Mouse (Mus musculus): ENCODE data around the gene Gm28051.

The Gm28051 gene

GRCm38 (mm10) chr12:102757689-102758402 lies at the start of gene Gm28051, which contains the start of the genes Gon7 and Ubr7:
Gm28051 (minus strand) TSS chr12:102757765.
Gon7 (minus strand) TSS chr12:102757803.
Ubr7 (plus strand) TSS chr12:102757967.
- DNase-seq (ENCODE audit: low read depth, low spot score): peak; percentile 97

GRCm38 (mm10) chr12:102799528-102799927 lies 42.0 kb upstream of the Gm28051 start:
- no peak for DNase-seq (ENCODE audit: low read depth, low spot score)

GRCm38 (mm10) chr12:102787927-102788326 lies 30.4 kb upstream of the Gm28051 start:
- DNase-seq (ENCODE audit: low read depth, low spot score): no peak

- DNase-seq (ENCODE audit: low read depth, low spot score): peak; percentile 26
These were observed 28.0 kb upstream of the Gm28051 start for GRCm38 (mm10) chr12:102785593-102785985.

GRCm38 (mm10) chr12:102784899-102785592 lies 27.5 kb upstream of the Gm28051 start:
- no peak for DNase-seq (ENCODE audit: low read depth, low spot score)

GRCm38 (mm10) chr12:102782841-102783240 lies 25.3 kb upstream of the Gm28051 start:
- DNase-seq (ENCODE audit: low read depth, low spot score): no peak

- DNase-seq (ENCODE audit: low read depth, low spot score): no peak
These were observed 21.9 kb upstream of the Gm28051 start for GRCm38 (mm10) chr12:102779452-102779851.

GRCm38 (mm10) chr12:102778151-102778550 lies 20.6 kb upstream of the Gm28051 start:
- no peak for DNase-seq (ENCODE audit: low read depth, low spot score)

GRCm38 (mm10) chr12:102776035-102776434 lies 18.5 kb upstream of the Gm28051 start:
- no peak for DNase-seq (ENCODE audit: low read depth, low spot score)

- DNase-seq (ENCODE audit: low read depth, low spot score): no peak
These were observed 15.1 kb upstream of the Gm28051 start for GRCm38 (mm10) chr12:102772676-102773075.

- DNase-seq (ENCODE audit: low read depth, low spot score): no peak
These were observed 14.0 kb upstream of the Gm28051 start for GRCm38 (mm10) chr12:102771601-102772000.

- no peak for DNase-seq (ENCODE audit: low read depth, low spot score)
These were observed 11.4 kb upstream of the Gm28051 start for GRCm38 (mm10) chr12:102769000-102769399.

- no peak for DNase-seq (ENCODE audit: low read depth, low spot score)
These were observed 6.1 kb upstream of the Gm28051 start for GRCm38 (mm10) chr12:102763696-102764095.

- no peak for DNase-seq (ENCODE audit: low read depth, low spot score)
These were observed 4.1 kb upstream of the Gm28051 start for GRCm38 (mm10) chr12:102761668-102762067.

- no peak for DNase-seq (ENCODE audit: low read depth, low spot score)
These were observed 1.4 kb upstream of the Gm28051 start for GRCm38 (mm10) chr12:102758936-102759335.

- no peak for DNase-seq (ENCODE audit: low read depth, low spot score)
These were observed 815 bp upstream of the Gm28051 start, which contains the start of gene Gm20604 for GRCm38 (mm10) chr12:102758403-102758756. Gm20604 (minus strand) TSS chr12:102758672.

- DNase-seq (ENCODE audit: low read depth, low spot score): no peak
These were observed 393 bp downstream of the Gm28051 start for GRCm38 (mm10) chr12:102757055-102757688.

GRCm38 (mm10) chr12:102756304-102756703 lies 1.3 kb downstream of the Gm28051 start:
- DNase-seq (ENCODE audit: low read depth, low spot score): no peak

GRCm38 (mm10) chr12:102748256-102748655 lies 9.3 kb downstream of the Gm28051 start:
- no peak for DNase-seq (ENCODE audit: low read depth, low spot score)

GRCm38 (mm10) chr12:102744839-102745238 lies 12.7 kb downstream of the Gm28051 start:
- DNase-seq (ENCODE audit: low read depth, low spot score): no peak

- DNase-seq (ENCODE audit: low read depth, low spot score): peak; percentile 82
These were observed 13.7 kb downstream of the Gm28051 start, which contains the start of the genes Moap1 and Tmem251 for GRCm38 (mm10) chr12:102743589-102744574. Moap1 (minus strand) TSS chr12:102743661. Tmem251 (plus strand) TSS chr12:102743762.

Measured in telencephalon, adult 2 months (tissue).